Mouse (Mus musculus) myocyte (in vitro differentiated cells): ENCODE measurements around the gene Gm4792. TPM values are rescaled to one million over a fixed set of nuclear protein-coding genes. Genes with fewer than 3 reads are reported as not detected.

Experiments used
- H3K27me3 ChIP-seq: one replicate; pipeline ENCODE4 v1.6.1; 2011; ENCODE audit not compliant: control insufficient read depth, insufficient read depth, insufficient read length
- H3K36me3 ChIP-seq: one replicate; pipeline ENCODE4 v1.6.1; 2011; ENCODE audit not compliant: control insufficient read depth, insufficient read depth
- H3K4me2 ChIP-seq: one replicate; pipeline ENCODE4 v1.6.1; 2011; ENCODE audit warnings: low read depth, control low read depth
- H3K4me3 ChIP-seq: one replicate; pipeline ENCODE4 v1.5.1; 2011; ENCODE audit warnings: mild to moderate bottlenecking, control low read depth, moderate library complexity
- H3K79me2 ChIP-seq: one replicate; pipeline ENCODE4 v1.6.1; 2011; ENCODE audit not compliant: control insufficient read depth, insufficient read depth
- H3ac ChIP-seq: one replicate; pipeline ENCODE4 v1.6.1; 2011; ENCODE audit not compliant: control insufficient read depth, insufficient read length
- CEBPB ChIP-seq: IDR thresholded peaks from 2 replicates; pipeline ENCODE4 v1.6.1; 2011; ENCODE audit warnings: mild to moderate bottlenecking, moderate library complexity; ENCODE audit not compliant: poor library complexity, insufficient read depth, severe bottlenecking
- E2F4 ChIP-seq: IDR thresholded peaks from one replicate; pipeline ENCODE4 v1.6.1; 2011; ENCODE audit warnings: mild to moderate bottlenecking, control low read depth, moderate library complexity; ENCODE audit not compliant: insufficient read depth
- MAX ChIP-seq: IDR thresholded peaks from one replicate; pipeline ENCODE4 v1.6.1; 2011; ENCODE audit warnings: low read depth, mild to moderate bottlenecking, control low read depth
- MYOD1 ChIP-seq, 3 experiments: IDR thresholded peaks; one replicate each; pipeline ENCODE4 v1.6.1; 2011; ENCODE audit warnings: control low read depth in 2 of 3, low read depth in 2 of 3, mild to moderate bottlenecking in 2 of 3, moderate library complexity in 1 of 3; ENCODE audit not compliant: insufficient read length in 2 of 3, control insufficient read depth in 1 of 3
- MYOG ChIP-seq, 3 experiments: IDR thresholded peaks; one replicate each; pipeline ENCODE4 v1.6.1; 2011; ENCODE audit warnings: control low read depth in 2 of 3, low read depth in 2 of 3, mild to moderate bottlenecking in 2 of 3; ENCODE audit not compliant: insufficient read length in 2 of 3, control insufficient read depth in 1 of 3, insufficient read depth in 1 of 3
- POLR2A ChIP-seq: IDR thresholded peaks from one replicate; pipeline ENCODE4 v1.6.1; 2011; ENCODE audit warnings: low read depth, mild to moderate bottlenecking, control low read depth, moderate library complexity; ENCODE audit not compliant: insufficient read length
- POLR2AphosphoS2 ChIP-seq: IDR thresholded peaks from one replicate; pipeline ENCODE4 v1.6.1; 2011; ENCODE audit warnings: low read depth, control low read depth; ENCODE audit not compliant: insufficient read length
- REST ChIP-seq: IDR thresholded peaks from one replicate; pipeline ENCODE4 v1.6.1; 2011; ENCODE audit warnings: mild to moderate bottlenecking, control low read depth, moderate library complexity; ENCODE audit not compliant: insufficient read depth, insufficient read length
- SRF ChIP-seq: IDR thresholded peaks from one replicate; pipeline ENCODE4 v1.6.1; 2011; ENCODE audit warnings: low read depth; ENCODE audit not compliant: control insufficient read depth, insufficient read length
- TCF12 ChIP-seq: IDR thresholded peaks from one replicate; pipeline ENCODE4 v1.6.1; 2011; ENCODE audit warnings: mild to moderate bottlenecking, control low read depth; ENCODE audit not compliant: poor library complexity, insufficient read depth, severe bottlenecking
- TCF3 ChIP-seq: IDR thresholded peaks from one replicate; pipeline ENCODE4 v1.6.1; 2011; ENCODE audit warnings: low read depth, control low read depth; ENCODE audit not compliant: insufficient read length
- USF1 ChIP-seq: IDR thresholded peaks from one replicate; pipeline ENCODE4 v1.6.1; 2011; ENCODE audit warnings: low read depth, mild to moderate bottlenecking, control low read depth, moderate library complexity
- polyA plus RNA-seq: library from polyadenylated mRNA; unstranded; fragments of >200 nt; fragmentation: generic; extraction: Trizol; gene quantifications from one replicate; pipeline ENCODE4 v1.2.1, GENCODE M21; 2012; ENCODE audit warnings: missing spikeins

The Gm4792 gene
- polyA plus RNA-seq, 1 experiment = not detected

- Histone ChIP-seq H3K27me3 (peaks cover 4% of the 10 kb centered on the region), H3K36me3 (no peaks in the 10 kb centered on the region)
Measured at GRCm38 (mm10) chr10:94294437-94294836, 4.1 kb downstream of the Gm4792 start.

GRCm38 (mm10) chr10:94282797-94283196 lies 15.7 kb downstream of the Gm4792 start:
- Histone ChIP-seq H3K79me2 (no peaks in the 10 kb centered on the region), H3K4me2 (no peak overlapping the region), H3K36me3 (no peaks in the 10 kb centered on the region), H3K27me3 (no peaks in the 10 kb centered on the region), H3K4me3 (no peak overlapping the region), H3ac (no peak overlapping the region)
- TF ChIP-seq SRF = no peak
- no peak for TF ChIP-seq POLR2A

More at GRCm38 (mm10) chr10:94294437-94294836, 4.1 kb downstream of the Gm4792 start:
- Histone ChIP-seq H3K4me3 (no peak overlapping the region), H3K79me2 (no peaks in the 10 kb centered on the region), H3K4me2 (no peak overlapping the region), H3ac (no peak overlapping the region)
- TF ChIP-seq POLR2A (no peak), E2F4 (no peak), MAX (no peak), REST (no peak), SRF (no peak), MYOD1 (IDR thresholded peaks at IDR 0.05; ENCODE audit: control insufficient read depth in 1 of 3, insufficient read length in 2 of 3, low read depth in 2 of 3) (no peak)

GRCm38 (mm10) chr10:94282179-94282578 lies 16.3 kb downstream of the Gm4792 start:
- Histone ChIP-seq H3K4me3 (no peak overlapping the region), H3K4me2 (no peak overlapping the region), H3K79me2 (no peaks in the 10 kb centered on the region), H3ac (no peak overlapping the region), H3K36me3 (no peaks in the 10 kb centered on the region), H3K27me3 (no peaks in the 10 kb centered on the region)
- TF ChIP-seq MAX = no peak
- TF ChIP-seq USF1 = no peak
- TF ChIP-seq MYOD1 (IDR thresholded peaks at IDR 0.05; ENCODE audit: control insufficient read depth in 1 of 3, insufficient read length in 2 of 3, low read depth in 2 of 3) = no peak
- no peak for TF ChIP-seq CEBPB
- no peak for TF ChIP-seq TCF3
- no peak for TF ChIP-seq MYOG (IDR thresholded peaks at IDR 0.05; ENCODE audit: control insufficient read depth in 1 of 3, insufficient read depth in 1 of 3, insufficient read length in 2 of 3, low read depth in 2 of 3)
- TF ChIP-seq REST = no peak
- no peak for TF ChIP-seq TCF12
- TF ChIP-seq POLR2A = no peak
- no peak for TF ChIP-seq POLR2AphosphoS2
- no peak for TF ChIP-seq E2F4
- TF ChIP-seq SRF = no peak

GRCm38 (mm10) chr10:94276511-94276910 lies 22.0 kb downstream of the Gm4792 start:
- Histone ChIP-seq H3K4me3 (no peak overlapping the region), H3K36me3 (no peaks in the 10 kb centered on the region)

GRCm38 (mm10) chr10:94275321-94275720 lies 23.2 kb downstream of the Gm4792 start:
- H3K27me3 ChIP-seq = no peaks in the 10 kb centered on the region
- H3K36me3 ChIP-seq = no peaks in the 10 kb centered on the region
- no peak overlapping the region for H3ac ChIP-seq
- TF ChIP-seq POLR2AphosphoS2 = no peak
- TF ChIP-seq MAX = no peak
- no peak for TF ChIP-seq E2F4
- no peak for TF ChIP-seq REST
- TF ChIP-seq TCF3 = no peak
- no peak for TF ChIP-seq MYOD1 (IDR thresholded peaks at IDR 0.05; ENCODE audit: control insufficient read depth in 1 of 3, insufficient read length in 2 of 3, low read depth in 2 of 3)
- TF ChIP-seq POLR2A = no peak
- no peak for TF ChIP-seq USF1
- no peak for TF ChIP-seq TCF12
- no peak for TF ChIP-seq CEBPB
- TF ChIP-seq MYOG (IDR thresholded peaks at IDR 0.05; ENCODE audit: control insufficient read depth in 1 of 3, insufficient read depth in 1 of 3, insufficient read length in 2 of 3, low read depth in 2 of 3) = no peak
- TF ChIP-seq SRF = no peak
- H3K4me2 ChIP-seq = no peak overlapping the region
- no peak overlapping the region for H3K4me3 ChIP-seq
- no peaks in the 10 kb centered on the region for H3K79me2 ChIP-seq

More at GRCm38 (mm10) chr10:94276511-94276910, 22.0 kb downstream of the Gm4792 start:
- Histone ChIP-seq H3K4me2 (no peak overlapping the region), H3ac (no peak overlapping the region), H3K27me3 (no peaks in the 10 kb centered on the region), H3K79me2 (no peaks in the 10 kb centered on the region)
- no peak for TF ChIP-seq MYOG (IDR thresholded peaks at IDR 0.05; ENCODE audit: control insufficient read depth in 1 of 3, insufficient read depth in 1 of 3, insufficient read length in 2 of 3, low read depth in 2 of 3)
- no peak for TF ChIP-seq MAX
- no peak for TF ChIP-seq POLR2AphosphoS2
- no peak for TF ChIP-seq TCF3
- TF ChIP-seq POLR2A = no peak
- TF ChIP-seq TCF12 = no peak
- TF ChIP-seq USF1 = no peak
- TF ChIP-seq SRF = no peak
- no peak for TF ChIP-seq MYOD1 (IDR thresholded peaks at IDR 0.05; ENCODE audit: control insufficient read depth in 1 of 3, insufficient read length in 2 of 3, low read depth in 2 of 3)
- TF ChIP-seq E2F4 = no peak
- no peak for TF ChIP-seq CEBPB
- no peak for TF ChIP-seq REST
